Comparison of ENCODE assay signal across 20 mouse cellular contexts in the genomic region with DNA sequence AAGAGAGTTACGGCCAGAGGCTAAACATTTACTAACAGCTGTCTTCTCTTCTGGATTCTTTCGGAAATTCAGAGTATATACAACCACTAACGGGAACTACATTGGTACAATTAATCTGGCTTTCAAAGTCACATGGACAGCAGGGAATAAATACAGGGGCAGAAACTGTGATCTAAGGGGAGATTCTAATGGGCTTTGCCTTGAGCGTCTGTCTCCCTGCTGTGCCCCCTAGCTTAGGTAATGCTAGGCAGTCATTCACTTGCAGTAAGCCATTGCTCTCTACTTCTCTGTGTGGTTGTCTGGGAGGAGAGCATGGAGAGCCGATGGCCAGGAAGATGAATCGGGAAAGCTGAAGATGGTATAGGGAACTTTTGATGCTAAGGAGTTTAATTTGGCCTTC.
A peak's percentile ranks its signal among the peaks of the same experiment; 100 is the strongest.
DNase-seq lines count a peak whose midpoint lies in the region; ATAC-seq lines count a peak whose summit lies in the region.
"Had no signal": no experiment of that assay in that cellular context is flagged by ENCODE, and none has a peak within 500 bp of the region (broad histone marks: within the 10 kb centered on the region; RNA-seq: fewer than 3 reads in every experiment).

No protein-coding gene starts in this region.

- H3K4me1 ChIP-seq in heart, embryonic 10.5 days = peaks cover 11% of the 10 kb centered on the region
- H3K4me1 ChIP-seq in neural tube, embryonic 13.5 days (replicated peaks) = peaks cover 26% of the 10 kb centered on the region
- H3K4me1 ChIP-seq in neural tube, embryonic 15.5 days = peaks cover 16% of the 10 kb centered on the region
- no peaks in the 10 kb centered on the region for H3K4me1 ChIP-seq in stomach, embryonic 16.5 days (ENCODE audit: control insufficient read depth, insufficient read depth, low read length)

- H3K9ac ChIP-seq in neural tube, embryonic 13.5 days = no peak overlapping the region
- H3K9ac ChIP-seq in neural tube, embryonic 15.5 days (replicated peaks) = no peak overlapping the region
- H3K9ac ChIP-seq in stomach, embryonic 16.5 days (ENCODE audit: low read length) = no peak overlapping the region
- H3K9ac ChIP-seq: forebrain, postnatal 0 days; hindbrain, embryonic 12.5 days had no signal

- ATAC-seq in neural tube, embryonic 13.5 days (ENCODE audit: low read depth) = no peak
- no peak for ATAC-seq in neural tube, embryonic 15.5 days (ENCODE audit: low FRiP score)
- no peak for ATAC-seq in stomach, embryonic 16.5 days (ENCODE audit: insufficient read depth, low FRiP score)
- ATAC-seq: forebrain, postnatal 0 days; inflammation-experienced regulatory T-cells, adult 6 months had no signal

- H3K4me3 ChIP-seq in heart, embryonic 10.5 days = peak overlapping the region; percentile 29; the same call in 1 of the 2 replicates
- H3K4me3 ChIP-seq in neural tube, embryonic 13.5 days = no peak overlapping the region
- no peak overlapping the region for H3K4me3 ChIP-seq in neural tube, embryonic 15.5 days (replicated peaks)
- no peak overlapping the region for H3K4me3 ChIP-seq in stomach, embryonic 16.5 days (replicated peaks; ENCODE audit: low read length)
- H3K4me3 ChIP-seq: embryonic facial prominence, embryonic 10.5 days; hindbrain, embryonic 12.5 days; layer of hippocampus, adult 2 months had no signal

- H3K36me3 ChIP-seq in heart, embryonic 10.5 days = no peaks in the 10 kb centered on the region
- no peaks in the 10 kb centered on the region for H3K36me3 ChIP-seq in neural tube, embryonic 13.5 days
- no peaks in the 10 kb centered on the region for H3K36me3 ChIP-seq in neural tube, embryonic 15.5 days
- H3K36me3 ChIP-seq in stomach, embryonic 16.5 days (ENCODE audit: control insufficient read depth, insufficient read depth, low read length) = no peaks in the 10 kb centered on the region
- H3K36me3 ChIP-seq: embryonic facial prominence, embryonic 10.5 days; hindbrain, embryonic 12.5 days had no signal

- H3K27ac ChIP-seq in heart, embryonic 10.5 days = no peak overlapping the region
- peak overlapping the region; percentile 35; the same call in 1 of the 2 replicates for H3K27ac ChIP-seq in neural tube, embryonic 13.5 days (replicated peaks)
- H3K27ac ChIP-seq in neural tube, embryonic 15.5 days (replicated peaks) = no peak overlapping the region
- no peak overlapping the region for H3K27ac ChIP-seq in stomach, embryonic 16.5 days (ENCODE audit: low read length)
- H3K27ac ChIP-seq: embryonic facial prominence, embryonic 10.5 days; hindbrain, embryonic 12.5 days; layer of hippocampus, adult 2 months had no signal

- no peaks in the 10 kb centered on the region for H3K27me3 ChIP-seq in heart, embryonic 10.5 days (ENCODE audit: insufficient read depth, poor library complexity, severe bottlenecking)
- no peaks in the 10 kb centered on the region for H3K27me3 ChIP-seq in neural tube, embryonic 13.5 days
- no peaks in the 10 kb centered on the region for H3K27me3 ChIP-seq in neural tube, embryonic 15.5 days (replicated peaks)
- H3K27me3 ChIP-seq in stomach, embryonic 16.5 days (ENCODE audit: control insufficient read depth, insufficient read depth, low read length) = no peaks in the 10 kb centered on the region
- H3K27me3 ChIP-seq: hindbrain, embryonic 12.5 days had no signal

- H3K9me3 ChIP-seq in heart, embryonic 10.5 days = no peaks in the 10 kb centered on the region
- H3K9me3 ChIP-seq in neural tube, embryonic 13.5 days = no peaks in the 10 kb centered on the region
- H3K9me3 ChIP-seq in neural tube, embryonic 15.5 days (replicated peaks) = no peaks in the 10 kb centered on the region
- H3K9me3 ChIP-seq in stomach, embryonic 16.5 days (replicated peaks; ENCODE audit: control insufficient read depth, low read length) = no peaks in the 10 kb centered on the region
- H3K9me3 ChIP-seq: embryonic facial prominence, embryonic 10.5 days; hindbrain, embryonic 12.5 days had no signal

- no peak for DNase-seq in heart, embryonic 10.5 days (ENCODE audit: low spot score)
- DNase-seq in heart, adult 11 months = no peak
- DNase-seq in kidney, adult 9 months = peak; percentile 7
- no peak for DNase-seq in kidney, postnatal 4 days
- DNase-seq in lung, postnatal 10 days = no peak
- DNase-seq: adrenal gland, postnatal 10 days; cerebellum, adult 11 months; cerebellum, postnatal 25 days; forebrain, postnatal 0 days; left cerebral cortex, postnatal 4 days; lung, adult 2 months; right cerebral cortex, adult 18-20 months; thymus, adult 2 months had no signal

- H3K4me2 ChIP-seq in neural tube, embryonic 13.5 days = peak overlapping the region; percentile 21
- H3K4me2 ChIP-seq in neural tube, embryonic 15.5 days = no peak overlapping the region
- H3K4me2 ChIP-seq in stomach, embryonic 16.5 days (ENCODE audit: low read depth, low read length) = 0 out of 2 replicates have a peak overlapping the region, but pooled peaks have one; percentile 9
- H3K4me2 ChIP-seq: hindbrain, embryonic 12.5 days had no signal

- 28% methylated on average over 6 of the region's 6 CpGs for WGBS in heart, embryonic 10.5 days
- WGBS in neural tube, embryonic 13.5 days = 4% methylated on average over 6 of the region's 6 CpGs
- WGBS in neural tube, embryonic 15.5 days = 9% methylated on average over 6 of the region's 6 CpGs
- 30% methylated on average over 6 of the region's 6 CpGs for WGBS in stomach, embryonic 16.5 days
